15 mouse cellular contexts compared by ENCODE assay signal in genomic region chr15:21519355-21519869, GRCm38 (mm10).
A peak's percentile ranks its signal among the peaks of the same experiment; 100 is the strongest.
DNase-seq lines count a peak whose midpoint lies in the region; ATAC-seq and TF ChIP-seq lines count a peak whose summit lies in the region.
"Had no signal": no experiment of that assay in that cellular context is flagged by ENCODE, and none has a peak within 500 bp of the region (broad histone marks: within the 10 kb centered on the region; RNA-seq: fewer than 3 reads in every experiment).

No protein-coding gene starts in this region.

- no peak for TF ChIP-seq POLR2A in heart, adult 2 months (IDR thresholded peaks at IDR 0.05; ENCODE audit: insufficient read depth, low read depth, low read length)
- TF ChIP-seq POLR2A in limb, embryonic 14.5 days (IDR thresholded peaks at IDR 0.05; ENCODE audit: borderline replicate concordance, extremely low read depth, insufficient read depth, insufficient read length): no peak
- TF ChIP-seq POLR2A in brain, embryonic 14.5 days (IDR thresholded peaks at IDR 0.05; ENCODE audit: borderline replicate concordance, extremely low read depth, insufficient read depth, insufficient read length, poor library complexity, severe bottlenecking): no peak

- intact Hi-C loops in heart, adult 2 months (cut with DNase I): no loop called here
- intact Hi-C loops in heart, postnatal 10 days (cut with DNase I): no loop called here

- H3K9ac ChIP-seq in heart, adult 2 months (ENCODE audit: low read depth, low read length): no peak overlapping the region
- no peak overlapping the region for H3K9ac ChIP-seq in limb, embryonic 14.5 days (ENCODE audit: low read depth, low read length, severe bottlenecking)

- no peak for TF ChIP-seq EP300 in heart, adult 2 months (IDR thresholded peaks at IDR 0.05; ENCODE audit: insufficient read depth, low read depth, low read length)

- H3K27ac ChIP-seq in heart, adult 2 months: no peak overlapping the region
- H3K27ac ChIP-seq in limb, embryonic 14.5 days (replicated peaks; ENCODE audit: low read depth, low read length): no peak overlapping the region
- no peak overlapping the region for H3K27ac ChIP-seq in limb, embryonic 10.5 days

- no peaks in the 10 kb centered on the region for H3K79me2 ChIP-seq in heart, adult 2 months (replicated peaks; ENCODE audit: control insufficient read depth, insufficient read depth, low read length)

- DNase-seq in heart, adult 2 months: no peak
- no peak for DNase-seq in heart, postnatal 10 days
- DNase-seq in limb, embryonic 14.5 days (ENCODE audit: low spot score): peak; percentile 40
- no peak for DNase-seq in limb, embryonic 10.5 days (ENCODE audit: low spot score)
- peak; percentile 36 for DNase-seq in brain, embryonic 14.5 days (ENCODE audit: low read depth)
- DNase-seq in frontal cortex, postnatal 14 days (ENCODE audit: low spot score in 2 of 2): no peak
- DNase-seq: adrenal gland, postnatal 25 days; cerebellum, postnatal 14 days; kidney, postnatal 10 days; lung, postnatal 4 days; right cerebral cortex, postnatal 25 days; thymus, adult 18-20 months had no signal

- H3K27me3 ChIP-seq in heart, adult 2 months (ENCODE audit: control insufficient read depth, insufficient read depth, low read length): no peaks in the 10 kb centered on the region
- no peaks in the 10 kb centered on the region for H3K27me3 ChIP-seq in limb, embryonic 14.5 days (ENCODE audit: control insufficient read depth, insufficient read depth, low read length)
- H3K27me3 ChIP-seq in limb, embryonic 10.5 days (ENCODE audit: low read depth, poor library complexity, severe bottlenecking): no peaks in the 10 kb centered on the region
- H3K27me3 ChIP-seq in E14TG2a.4 (ENCODE audit: insufficient read depth, low read length): no peaks in the 10 kb centered on the region

- ATAC-seq in limb, embryonic 14.5 days (ENCODE audit: low FRiP score, low read depth): no peak
- ATAC-seq: inflammation-experienced regulatory T-cells, adult 6 months had no signal

- no peaks in the 10 kb centered on the region for H3K9me3 ChIP-seq in limb, embryonic 14.5 days (ENCODE audit: control insufficient read depth, low read length)
- H3K9me3 ChIP-seq in limb, embryonic 10.5 days (replicated peaks): no peaks in the 10 kb centered on the region
- no peaks in the 10 kb centered on the region for H3K9me3 ChIP-seq in E14TG2a.4 (ENCODE audit: low read length)

- no peaks in the 10 kb centered on the region for H3K4me1 ChIP-seq in heart, adult 2 months (ENCODE audit: control insufficient read depth, insufficient read depth, low read length)
- no peaks in the 10 kb centered on the region for H3K4me1 ChIP-seq in limb, embryonic 14.5 days (ENCODE audit: control insufficient read depth, insufficient read depth, low read length)
- H3K4me1 ChIP-seq in limb, embryonic 10.5 days: no peaks in the 10 kb centered on the region
- no peaks in the 10 kb centered on the region for H3K4me1 ChIP-seq in E14TG2a.4 (replicated peaks; ENCODE audit: low read depth, low read length)

- H3K4me3 ChIP-seq in heart, adult 2 months: no peak overlapping the region
- H3K4me3 ChIP-seq in limb, embryonic 14.5 days (replicated peaks; ENCODE audit: low read length): no peak overlapping the region
- H3K4me3 ChIP-seq in limb, embryonic 10.5 days: no peak overlapping the region
- no peak overlapping the region for H3K4me3 ChIP-seq in E14TG2a.4 (replicated peaks; ENCODE audit: low read length)
- H3K4me3 ChIP-seq: myocyte had no signal

- H3K4me2 ChIP-seq in limb, embryonic 14.5 days (replicated peaks; ENCODE audit: low read depth, low read length, severe bottlenecking): no peak overlapping the region

- peak; percentile 56 for TF ChIP-seq CTCF in heart, adult 2 months (IDR thresholded peaks at IDR 0.05)
- TF ChIP-seq CTCF in E14TG2a.4 (conservative IDR thresholded peaks at IDR 0.05; ENCODE audit: low read length): 0 out of 2 replicates have a peak, but pooled peaks have one; percentile 4
- no peak for TF ChIP-seq CTCF in brain, embryonic 14.5 days (IDR thresholded peaks at IDR 0.05; ENCODE audit: borderline replicate concordance, extremely low read depth, insufficient read depth, insufficient read length)

- no peaks in the 10 kb centered on the region for H3K36me3 ChIP-seq in heart, adult 2 months (ENCODE audit: control insufficient read depth, insufficient read depth, low read length)
- H3K36me3 ChIP-seq in limb, embryonic 14.5 days (ENCODE audit: control insufficient read depth, insufficient read depth, low read length): no peaks in the 10 kb centered on the region
- H3K36me3 ChIP-seq in limb, embryonic 10.5 days: no peaks in the 10 kb centered on the region
- H3K36me3 ChIP-seq in E14TG2a.4 (ENCODE audit: insufficient read depth, low read length): no peaks in the 10 kb centered on the region

Comparison
In these comparisons a context has a peak if more than half of its experiments do, and no peak if none do; other contexts are left out.
1. DNase-seq: peak in limb, embryonic 14.5 days (single experiment) and brain, embryonic 14.5 days (single experiment); none in heart, adult 2 months (0 of 2), heart, postnatal 10 days (0 of 2), limb, embryonic 10.5 days (single experiment) and frontal cortex, postnatal 14 days (0 of 2).